Mouse (Mus musculus): ENCODE measurements around the gene Alg5.

The Alg5 gene

GRCm38 (mm10) chr3:54791822-54792677, 56.7 kb downstream of the Alg5 start:
- DNase-seq (ENCODE audit: low spot score in 2 of 2) = no peak

GRCm38 (mm10) chr3:54793762-54794161, 58.4 kb downstream of the Alg5 start:
- DNase-seq (ENCODE audit: low spot score in 2 of 2) = no peak

GRCm38 (mm10) chr3:54795379-54795778, 60.0 kb downstream of the Alg5 start:
- DNase-seq (ENCODE audit: low spot score in 2 of 2) = no peak

- DNase-seq (ENCODE audit: low spot score in 2 of 2) = no peak
Observed at GRCm38 (mm10) chr3:54795806-54796205, 60.5 kb downstream of the Alg5 start.

- DNase-seq (ENCODE audit: low spot score in 2 of 2) = peak in 1 of 2 experiments; percentile 6
Observed at GRCm38 (mm10) chr3:54797211-54797610, 61.9 kb downstream of the Alg5 start.
